Mouse (Mus musculus) heart, embryonic 16.5 days (tissue): Measurements from ENCODE around the gene Nfic. TPM values are rescaled to one million over a fixed set of nuclear protein-coding genes. Genes with fewer than 3 reads are reported as not detected.

Source experiments
- ATAC-seq: fragments of 200-750 bp; cut with Nextera tagmentation; replicated peaks from 2 replicates; pipeline ENCODE4 v1.8.0; 2017; ENCODE audit warnings: moderate number of reproducible peaks; ENCODE audit not compliant: insufficient read depth, low FRiP score; ENCODE audit errors: extremely low read depth
- H3K27ac ChIP-seq: fragments of 300-500 bp; sonication (generic); 2 replicates; pipeline ENCODE4 v1.5.1; 2014; ENCODE audit warnings: mild to moderate bottlenecking, low read length, control low read depth, moderate library complexity
- H3K27me3 ChIP-seq: fragments of 300-500 bp; sonication (generic); 2 replicates; pipeline ENCODE4 v1.6.1; 2014; ENCODE audit warnings: low read length, mixed read lengths; ENCODE audit not compliant: control insufficient read depth, insufficient read depth
- H3K36me3 ChIP-seq: fragments of 300-500 bp; sonication (generic); 2 replicates; pipeline ENCODE4 v1.6.1; 2014; ENCODE audit not compliant: control insufficient read depth, insufficient read depth
- H3K4me1 ChIP-seq: fragments of 300-500 bp; sonication (generic); 2 replicates; pipeline ENCODE4 v1.6.1; 2014; ENCODE audit warnings: low read length, mixed read lengths; ENCODE audit not compliant: control insufficient read depth, insufficient read depth
- H3K4me2 ChIP-seq: fragments of 300-500 bp; sonication (generic); 2 replicates; pipeline ENCODE4 v1.6.1; 2014; ENCODE audit warnings: low read depth, mild to moderate bottlenecking, control low read depth, low read length
- H3K4me3 ChIP-seq: fragments of 300-500 bp; sonication (generic); 2 replicates; pipeline ENCODE4 v1.5.1; 2014; ENCODE audit warnings: mild to moderate bottlenecking, control low read depth, low read length
- H3K9ac ChIP-seq: fragments of 300-500 bp; sonication (generic); 2 replicates; pipeline ENCODE4 v1.6.1; 2014; ENCODE audit warnings: low read length, control low read depth
- H3K9me3 ChIP-seq: fragments of 300-500 bp; sonication (generic); replicated peaks from 2 replicates; pipeline ENCODE4 v1.6.1; 2016; ENCODE audit warnings: low read length; ENCODE audit not compliant: control insufficient read depth
- WGBS: fragments of 180-500 bp; shearing (Covaris S2); extraction: QIAGEN DNeasy Blood & Tissue Kit; methylation state at CpG from one replicate; pipeline ENCODE4 v1.1.7; 2014; 5-methylcytosine and 5-hydroxymethylcytosine counted together
- microRNA-seq: library from miRNA; unstranded; fragments of <30 nt; microRNA quantifications from one replicate; pipeline ENCODE4, GENCODE M21; 2017
- polyA plus RNA-seq: library from polyadenylated mRNA; unstranded; fragments of >200 nt; fragmentation: Nextera tagmentation; extraction: Ambion mirVana; gene quantifications from 2 replicates; pipeline ENCODE4 v1.2.1, GENCODE M21; 2015

The Nfic gene
- polyA plus RNA-seq, 1 experiment from 2014 or later: 54.7 TPM

- H3K4me1 ChIP-seq: peaks cover 31% of the 10 kb centered on the region
- peak within 1 kb of the TSS; percentile 83 for H3K4me3 ChIP-seq
- no peaks in the 10 kb centered on the region for H3K27me3 ChIP-seq
- H3K9ac ChIP-seq: peak within 1 kb of the TSS; percentile 94
- ATAC-seq: peak; percentile 93
- H3K9me3 ChIP-seq: no peaks in the 10 kb centered on the region
- H3K36me3 ChIP-seq: peaks cover 11% of the 10 kb centered on the region; the same call in 1 of the 2 replicates
- WGBS: under 1% methylated on average over 54 of the region's 54 CpGs
- H3K4me2 ChIP-seq: peak within 1 kb of the TSS; percentile 79
- H3K27ac ChIP-seq: peak within 1 kb of the TSS; percentile 89
Observed at GRCm38 (mm10) chr10:81350351-81351063, 104.9 kb downstream of the Nfic start, which contains the start of gene Hmg20b. Hmg20b (minus strand) TSS chr10:81350480.

- Histone ChIP-seq H3K36me3 (peaks cover 11% of the 10 kb centered on the region; the same call in 1 of the 2 replicates), H3K4me2 (peak overlapping the region; percentile 79), H3K9ac (peak overlapping the region; percentile 94), H3K9me3 (no peaks in the 10 kb centered on the region), H3K4me1 (peaks cover 31% of the 10 kb centered on the region), H3K27me3 (no peaks in the 10 kb centered on the region), H3K27ac (peak overlapping the region; percentile 89), H3K4me3 (peak overlapping the region; percentile 83)
- ATAC-seq: no peak; the same call in 1 of the 2 replicates
- under 1% methylated on average over 26 of the region's 29 CpGs for WGBS
Observed at GRCm38 (mm10) chr10:81349961-81350350, 105.5 kb downstream of the Nfic start.

- peaks cover 11% of the 10 kb centered on the region; the same call in 1 of the 2 replicates for H3K36me3 ChIP-seq
- 9% methylated on average over 12 of the region's 12 CpGs for WGBS
- ATAC-seq: no peak
- H3K27ac ChIP-seq: peak overlapping the region; percentile 89
- H3K27me3 ChIP-seq: no peaks in the 10 kb centered on the region
- peak overlapping the region; percentile 83 for H3K4me3 ChIP-seq
- peaks cover 31% of the 10 kb centered on the region for H3K4me1 ChIP-seq
- H3K9ac ChIP-seq: peak overlapping the region; percentile 94
- no peaks in the 10 kb centered on the region for H3K9me3 ChIP-seq
- H3K4me2 ChIP-seq: peak overlapping the region; percentile 79
Observed at GRCm38 (mm10) chr10:81349146-81349545, 106.3 kb downstream of the Nfic start.

- Histone ChIP-seq H3K27me3 (peaks cover 18% of the 10 kb centered on the region), H3K4me1 (peaks cover 31% of the 10 kb centered on the region), H3K4me2 (peak overlapping the region; percentile 54), H3K9me3 (no peaks in the 10 kb centered on the region), H3K4me3 (peak overlapping the region; percentile 13), H3K36me3 (peaks cover 11% of the 10 kb centered on the region; the same call in 1 of the 2 replicates), H3K27ac (0 out of 2 replicates have a peak overlapping the region, but pooled peaks have one; percentile 21), H3K9ac (peak overlapping the region; percentile 56)
- 21% methylated on average over 54 of the region's 55 CpGs for WGBS
- no peak for ATAC-seq
Observed at GRCm38 (mm10) chr10:81346453-81347067, 108.9 kb downstream of the Nfic start.

Small RNA genes lying within 50 kb of the gene (microRNA-seq; reads per million reads assigned to microRNA genes)
- gene Gm25595 (not detected), gene Mir1191b (1.4 reads per million), gene Mir6913 (not detected)

Other genes with a start within 250 kb of the Nfic start
- 0.31 and 0.33 TPM in 2 replicates for gene Atcay, start 224.8 kb downstream of the Nfic start, polyA plus RNA-seq
- 5.0 and 6.2 TPM in 2 replicates for gene Zfr2, start 222.5 kb downstream of the Nfic start, polyA plus RNA-seq
- gene Matk, start 202.7 kb downstream of the Nfic start, polyA plus RNA-seq: 2.6 and 2.7 TPM in 2 replicates
- 230 TPM in 2 replicates for gene Mrpl54, start 188.7 kb downstream of the Nfic start, polyA plus RNA-seq
- gene Apba3, start 188.7 kb downstream of the Nfic start, polyA plus RNA-seq: 62.7 and 63.0 TPM in 2 replicates
- 4.7 and 5.3 TPM in 2 replicates for gene Tjp3, start 164.1 kb downstream of the Nfic start, polyA plus RNA-seq
- gene Pip5k1c, start 162.7 kb downstream of the Nfic start, polyA plus RNA-seq: 31.3 and 33.2 TPM in 2 replicates
- gene Cactin, start 134.5 kb downstream of the Nfic start, polyA plus RNA-seq: 28.1 and 29.6 TPM in 2 replicates
- gene Tbxa2r, start 126.9 kb downstream of the Nfic start, polyA plus RNA-seq: 15.2 and 16.3 TPM in 2 replicates
- 0.08 and 0.11 TPM in 2 replicates for gene Gipc3, start 112.4 kb downstream of the Nfic start, polyA plus RNA-seq
- 86.5 and 86.8 TPM in 2 replicates for gene Hmg20b, start 105.2 kb downstream of the Nfic start, polyA plus RNA-seq
- gene Mfsd12, start 98.1 kb downstream of the Nfic start, polyA plus RNA-seq: 16.5 and 17.6 TPM in 2 replicates
- gene 4930404N11Rik, start 89.8 kb downstream of the Nfic start, polyA plus RNA-seq: 1.8 and 1.9 TPM in 2 replicates
- 74.6 and 82.8 TPM in 2 replicates for gene Fzr1, start 77.1 kb downstream of the Nfic start, polyA plus RNA-seq
- gene Dohh, start 71.2 kb downstream of the Nfic start, polyA plus RNA-seq: 83.4 and 86.2 TPM in 2 replicates
- gene Gm48551, start 71.2 kb downstream of the Nfic start, polyA plus RNA-seq: 2.1 and 2.6 TPM in 2 replicates
- gene Gm48552, start 66.6 kb downstream of the Nfic start, polyA plus RNA-seq: 0.55 and 0.83 TPM in 2 replicates
- 5.0 and 9.2 TPM in 2 replicates for gene Smim24, start 62.6 kb downstream of the Nfic start, polyA plus RNA-seq
- 0.24 TPM in 2 replicates for gene Celf5, start 27.1 kb upstream of the Nfic start, polyA plus RNA-seq
- 55.7 and 59.8 TPM in 2 replicates for gene Ncln, start 40.8 kb upstream of the Nfic start, polyA plus RNA-seq
- gene S1pr4, start 44.5 kb upstream of the Nfic start, polyA plus RNA-seq: 1.5 and 2.1 TPM in 2 replicates
- gene Gna15, start 68.6 kb upstream of the Nfic start, polyA plus RNA-seq: 1.1 and 1.3 TPM in 2 replicates
- 57.4 and 59.7 TPM in 2 replicates for gene Gna11, start 89.6 kb upstream of the Nfic start, polyA plus RNA-seq
- 529 and 769 TPM in 2 replicates for gene Aes, start 103.9 kb upstream of the Nfic start, polyA plus RNA-seq
- gene Tle2, start 118.9 kb upstream of the Nfic start, polyA plus RNA-seq: 19.5 and 24.5 TPM in 2 replicates
- gene Tle6, start 145.4 kb upstream of the Nfic start, polyA plus RNA-seq: 29.6 and 31.0 TPM in 2 replicates
- gene BC025920, start 150.6 kb upstream of the Nfic start, polyA plus RNA-seq: 1.2 TPM in 2 replicates
- gene Sirt6, start 172.2 kb upstream of the Nfic start, polyA plus RNA-seq: 22.9 and 26.0 TPM in 2 replicates
- gene Ankrd24, start 172.9 kb upstream of the Nfic start, polyA plus RNA-seq: 14.6 and 14.8 TPM in 2 replicates
- 3.2 and 4.0 TPM in 2 replicates for gene Gm10778, start 193.4 kb upstream of the Nfic start, polyA plus RNA-seq
- 10.2 and 11.6 TPM in 2 replicates for gene Zfp433, start 249.2 kb upstream of the Nfic start, polyA plus RNA-seq